Mouse (Mus musculus): ENCODE measurements around the gene Cnot6l. TPM values are rescaled to one million over a fixed set of nuclear protein-coding genes. Genes with fewer than 3 reads are reported as not detected.
A peak's percentile ranks its signal among the peaks of the same experiment; 100 is the strongest.

The Cnot6l gene
- polyA plus RNA-seq (2016; fragmentation: Nextera tagmentation; extraction: Ambion mirVana), result 16.8 and 17.6 TPM in 2 replicates

DNA sequence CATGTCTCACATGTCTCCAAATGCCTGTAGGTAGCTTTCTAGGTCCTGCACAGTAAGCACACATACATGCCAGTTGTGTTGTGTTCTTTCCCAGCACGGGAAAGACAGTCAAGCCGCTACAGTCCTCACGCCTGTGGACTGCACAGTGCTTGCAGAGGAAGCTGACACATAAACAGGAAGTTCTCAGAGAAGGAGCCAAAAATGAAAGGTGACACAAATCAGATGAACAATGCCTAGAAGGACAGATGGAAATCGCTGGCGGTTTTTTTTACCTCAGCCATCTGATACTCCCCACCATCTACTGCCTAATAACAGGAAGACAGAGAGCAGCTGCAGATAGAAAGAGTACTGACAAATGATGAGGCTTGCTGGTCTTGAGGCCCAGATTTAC is at the start of gene Cnot6l:
TSS of gene Cnot6l (minus strand) at position 151 of the 391 bp plus-strand sequence.
- Histone ChIP-seq H3K36me3 (no peaks in the 10 kb centered on the region), H3K9ac (peak within 1 kb of the TSS; percentile 70), H3K27me3 (replicated peaks) (no peaks in the 10 kb centered on the region), H3K9me3 (replicated peaks) (0 out of 2 replicates have a peak, but pooled peaks cover 3% of the 10 kb centered on the region), H3K27ac (ENCODE audit: poor library complexity, severe bottlenecking) (peak within 1 kb of the TSS; percentile 99), H3K4me1 (replicated peaks) (peaks cover 14% of the 10 kb centered on the region), H3K4me3 (peak within 1 kb of the TSS; percentile 91), H3K4me2 (peak within 1 kb of the TSS; percentile 75)
- WGBS, result 38% methylated on average over 5 of the region's 5 CpGs
- no peak for ATAC-seq (ENCODE audit: insufficient number of reproducible peaks, low FRiP score)

GRCm38 (mm10) chr5:96209916-96210583 is 46.1 kb upstream of the Cnot6l start:
- no peaks in the 10 kb centered on the region for H3K27me3 ChIP-seq (replicated peaks)
- peak; percentile 96 for ATAC-seq (ENCODE audit: insufficient number of reproducible peaks, low FRiP score)
- H3K4me3 ChIP-seq, result peak overlapping the region; percentile 83
- WGBS, result under 1% methylated on average over 35 of the region's 35 CpGs
- peak overlapping the region; percentile 81 for H3K27ac ChIP-seq (ENCODE audit: poor library complexity, severe bottlenecking)
- H3K9ac ChIP-seq, result peak overlapping the region; percentile 82
- peaks cover 11% of the 10 kb centered on the region for H3K36me3 ChIP-seq
- H3K4me1 ChIP-seq (replicated peaks), result peaks cover 9% of the 10 kb centered on the region
- H3K4me2 ChIP-seq, result peak overlapping the region; percentile 68
- no peaks in the 10 kb centered on the region for H3K9me3 ChIP-seq (replicated peaks)

- H3K36me3 ChIP-seq, result peaks cover 8% of the 10 kb centered on the region
- H3K4me1 ChIP-seq (replicated peaks), result peaks cover 9% of the 10 kb centered on the region
- 3% methylated on average over 17 of the region's 17 CpGs for WGBS
- peak within 1 kb of the TSS; percentile 82 for H3K9ac ChIP-seq
- H3K4me2 ChIP-seq, result peak within 1 kb of the TSS; percentile 68
- peak within 1 kb of the TSS; percentile 83 for H3K4me3 ChIP-seq
- H3K27me3 ChIP-seq (replicated peaks), result no peaks in the 10 kb centered on the region
- H3K27ac ChIP-seq (ENCODE audit: poor library complexity, severe bottlenecking), result peak within 1 kb of the TSS; percentile 81
- no peaks in the 10 kb centered on the region for H3K9me3 ChIP-seq (replicated peaks)
- ATAC-seq (ENCODE audit: insufficient number of reproducible peaks, low FRiP score), result peak; percentile 73
Observed at GRCm38 (mm10) chr5:96209459-96209858, 45.5 kb upstream of the Cnot6l start, which contains the start of gene Mrpl1. Mrpl1 (plus strand) TSS chr5:96209493.

GRCm38 (mm10) chr5:96208543-96208942 is 44.6 kb upstream of the Cnot6l start:
- H3K27ac ChIP-seq (ENCODE audit: poor library complexity, severe bottlenecking), result no peak overlapping the region
- H3K27me3 ChIP-seq (replicated peaks), result no peaks in the 10 kb centered on the region
- peaks cover 9% of the 10 kb centered on the region for H3K4me1 ChIP-seq (replicated peaks)
- WGBS, result 56% methylated on average over 4 of the region's 4 CpGs
- H3K36me3 ChIP-seq, result no peaks in the 10 kb centered on the region
- H3K4me3 ChIP-seq, result no peak overlapping the region
- no peak overlapping the region for H3K4me2 ChIP-seq
- ATAC-seq (ENCODE audit: insufficient number of reproducible peaks, low FRiP score), result no peak
- H3K9ac ChIP-seq, result no peak overlapping the region
- no peaks in the 10 kb centered on the region for H3K9me3 ChIP-seq (replicated peaks)

- Histone ChIP-seq H3K4me1 (replicated peaks) (peaks cover 9% of the 10 kb centered on the region), H3K4me3 (no peak overlapping the region), H3K36me3 (no peaks in the 10 kb centered on the region), H3K9me3 (replicated peaks) (no peaks in the 10 kb centered on the region), H3K9ac (no peak overlapping the region), H3K27me3 (replicated peaks) (no peaks in the 10 kb centered on the region), H3K27ac (ENCODE audit: poor library complexity, severe bottlenecking) (no peak overlapping the region), H3K4me2 (no peak overlapping the region)
- no peak for ATAC-seq (ENCODE audit: insufficient number of reproducible peaks, low FRiP score)
- 80% methylated on average over 2 of the region's 2 CpGs for WGBS
Observed at GRCm38 (mm10) chr5:96207531-96207930, 43.6 kb upstream of the Cnot6l start.

DNA sequence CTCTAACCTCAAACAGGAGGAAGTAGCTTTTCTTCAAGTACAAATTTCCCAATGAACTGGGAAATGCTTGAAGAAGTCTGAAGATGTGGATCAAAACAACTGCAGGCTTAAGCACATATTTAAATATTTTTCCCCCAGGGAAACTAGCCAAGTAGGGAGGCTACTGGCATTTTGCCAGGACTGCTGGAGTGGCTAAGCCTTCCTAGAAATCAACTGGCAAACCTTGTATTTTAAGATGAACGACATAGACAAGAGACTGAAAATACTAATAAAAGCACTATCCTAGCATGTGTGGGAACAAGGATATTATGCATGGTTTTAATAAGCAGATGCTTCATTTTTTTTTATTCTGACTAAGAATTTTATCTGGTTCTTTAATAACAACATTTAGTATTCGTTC is 42.9 kb upstream of the Cnot6l start:
- no peaks in the 10 kb centered on the region for H3K9me3 ChIP-seq (replicated peaks)
- no peak overlapping the region for H3K27ac ChIP-seq (ENCODE audit: poor library complexity, severe bottlenecking)
- no peak overlapping the region for H3K4me2 ChIP-seq
- H3K9ac ChIP-seq, result no peak overlapping the region
- WGBS, result 34% methylated on average over 2 of the region's 2 CpGs
- ATAC-seq (ENCODE audit: insufficient number of reproducible peaks, low FRiP score), result no peak
- H3K27me3 ChIP-seq (replicated peaks), result no peaks in the 10 kb centered on the region
- no peak overlapping the region for H3K4me3 ChIP-seq
- H3K36me3 ChIP-seq, result no peaks in the 10 kb centered on the region
- H3K4me1 ChIP-seq (replicated peaks), result peaks cover 9% of the 10 kb centered on the region

DNA sequence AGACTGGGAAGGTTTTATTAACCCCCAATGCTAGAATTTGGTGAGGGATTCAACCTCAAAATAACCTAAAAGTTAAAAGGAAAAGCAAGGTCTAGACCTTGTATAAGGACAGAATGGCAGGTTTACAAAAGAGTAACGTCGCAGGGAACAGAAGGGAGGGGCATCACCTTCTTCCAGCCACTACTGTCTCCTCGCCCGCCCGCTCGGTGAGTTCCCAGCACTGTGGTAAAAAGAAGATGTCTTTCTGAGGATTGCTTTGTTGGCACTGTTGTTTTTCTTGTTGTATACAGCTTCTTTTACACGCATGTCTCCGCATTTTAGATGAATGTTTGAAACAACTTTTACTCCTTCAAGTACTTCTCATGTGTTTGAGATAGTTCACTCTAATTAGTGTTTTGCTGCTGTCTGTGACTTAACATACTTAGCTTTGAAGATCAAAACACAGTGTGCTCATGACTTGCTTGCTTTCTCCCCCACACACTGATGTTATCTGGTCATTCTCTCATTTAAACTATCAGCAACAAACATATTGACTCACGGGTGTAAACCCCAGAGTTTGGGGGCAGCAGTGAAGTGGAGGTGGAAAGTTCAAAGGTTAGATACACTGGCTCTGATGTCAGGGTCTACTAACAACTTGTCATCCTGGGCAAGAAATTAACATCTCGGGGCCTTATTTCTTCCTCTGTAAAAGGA is 37.6 kb upstream of the Cnot6l start:
- Histone ChIP-seq H3K4me1 (replicated peaks) (no peaks in the 10 kb centered on the region), H3K9ac (no peak overlapping the region), H3K4me2 (no peak overlapping the region), H3K27me3 (replicated peaks) (no peaks in the 10 kb centered on the region), H3K9me3 (replicated peaks) (no peaks in the 10 kb centered on the region), H3K36me3 (no peaks in the 10 kb centered on the region), H3K4me3 (no peak overlapping the region), H3K27ac (ENCODE audit: poor library complexity, severe bottlenecking) (no peak overlapping the region)
- WGBS, result 74% methylated on average over 10 of the region's 10 CpGs
- ATAC-seq (ENCODE audit: insufficient number of reproducible peaks, low FRiP score), result no peak

DNA sequence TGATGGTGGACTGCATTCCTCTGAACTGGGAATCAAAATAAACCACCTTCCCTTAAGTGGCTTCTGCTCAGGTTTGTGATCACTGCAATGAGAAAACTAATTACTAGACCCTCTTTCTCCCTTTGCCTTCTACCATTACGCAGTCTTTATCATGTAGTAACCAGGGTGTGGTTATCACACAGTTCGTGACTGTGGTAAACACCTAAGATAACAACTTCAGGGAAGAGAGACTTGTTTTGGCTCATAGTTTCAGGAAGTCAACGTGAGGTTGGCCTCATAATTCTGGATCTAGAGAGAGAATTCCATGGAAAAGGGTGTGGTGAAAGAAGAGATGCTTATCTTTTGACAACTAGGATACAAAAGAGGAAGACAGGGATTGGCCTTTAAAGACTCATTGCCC is 36.3 kb upstream of the Cnot6l start:
- no peak for ATAC-seq (ENCODE audit: insufficient number of reproducible peaks, low FRiP score)

GRCm38 (mm10) chr5:96198271-96198670 is 34.3 kb upstream of the Cnot6l start:
- Histone ChIP-seq H3K9me3 (replicated peaks) (no peaks in the 10 kb centered on the region), H3K36me3 (no peaks in the 10 kb centered on the region), H3K27ac (ENCODE audit: poor library complexity, severe bottlenecking) (no peak overlapping the region), H3K27me3 (replicated peaks) (no peaks in the 10 kb centered on the region), H3K9ac (no peak overlapping the region), H3K4me3 (no peak overlapping the region), H3K4me1 (replicated peaks) (no peaks in the 10 kb centered on the region), H3K4me2 (no peak overlapping the region)
- WGBS, result 83% methylated on average over 6 of the region's 6 CpGs
- no peak for ATAC-seq (ENCODE audit: insufficient number of reproducible peaks, low FRiP score)

More for the DNA sequence above, 36.3 kb upstream of the Cnot6l start:
- 52% methylated on average over 3 of the region's 3 CpGs for WGBS
- Histone ChIP-seq H3K4me2 (no peak overlapping the region), H3K4me3 (no peak overlapping the region), H3K4me1 (replicated peaks) (no peaks in the 10 kb centered on the region), H3K9me3 (replicated peaks) (no peaks in the 10 kb centered on the region), H3K27ac (ENCODE audit: poor library complexity, severe bottlenecking) (no peak overlapping the region), H3K27me3 (replicated peaks) (no peaks in the 10 kb centered on the region), H3K9ac (no peak overlapping the region), H3K36me3 (no peaks in the 10 kb centered on the region)

DNA sequence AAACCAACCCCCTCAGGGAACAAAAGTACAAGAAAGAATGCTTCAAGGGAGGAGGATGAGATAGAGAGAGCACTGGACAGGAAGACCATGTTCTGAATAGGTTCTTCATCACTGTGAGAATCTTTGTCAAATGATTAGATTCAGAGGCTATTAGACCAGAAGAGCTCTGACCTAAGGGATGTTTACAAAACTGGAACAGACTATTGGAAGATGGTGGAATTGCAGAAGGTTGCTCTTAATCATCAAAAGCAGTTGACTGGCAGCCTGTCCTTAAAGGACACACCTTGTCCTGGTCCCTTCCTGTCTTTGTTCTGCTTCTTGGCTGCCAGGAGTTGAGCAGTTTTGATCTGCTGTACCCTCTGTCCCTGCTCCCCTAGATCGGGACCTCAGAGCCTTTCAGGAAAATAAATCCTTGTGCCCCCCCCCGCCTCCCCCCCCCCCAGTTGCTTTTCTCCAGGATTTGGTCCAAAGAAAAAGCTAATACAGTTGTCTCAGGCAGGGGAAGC is 32.6 kb upstream of the Cnot6l start:
- 37% methylated on average over 2 of the region's 2 CpGs for WGBS
- Histone ChIP-seq H3K4me1 (replicated peaks) (no peaks in the 10 kb centered on the region), H3K4me3 (no peak overlapping the region), H3K4me2 (no peak overlapping the region), H3K36me3 (no peaks in the 10 kb centered on the region), H3K27me3 (replicated peaks) (no peaks in the 10 kb centered on the region), H3K9me3 (replicated peaks) (no peaks in the 10 kb centered on the region), H3K9ac (no peak overlapping the region), H3K27ac (ENCODE audit: poor library complexity, severe bottlenecking) (no peak overlapping the region)
- ATAC-seq (ENCODE audit: insufficient number of reproducible peaks, low FRiP score), result no peak

DNA sequence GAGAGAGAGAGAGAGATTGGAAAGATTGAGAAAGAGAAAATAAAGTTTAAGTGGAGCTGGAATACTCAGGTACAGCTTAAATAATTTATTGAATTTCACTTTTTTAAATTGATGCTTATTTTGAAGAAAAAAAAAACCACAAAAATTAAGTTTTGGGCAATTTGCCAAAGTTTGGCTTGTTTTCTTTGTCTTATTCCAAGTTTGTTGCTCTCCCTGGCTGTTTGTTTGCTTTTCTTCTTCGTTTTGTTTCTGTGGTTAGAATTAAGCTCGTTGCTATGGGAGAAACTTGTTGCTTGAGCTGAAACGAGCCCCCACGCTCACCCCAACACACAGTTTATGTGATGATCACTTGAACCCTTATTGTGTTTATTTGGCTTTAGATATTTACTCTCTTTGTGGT is 27.3 kb upstream of the Cnot6l start:
- H3K36me3 ChIP-seq, result no peaks in the 10 kb centered on the region
- H3K9ac ChIP-seq, result no peak overlapping the region
- H3K4me2 ChIP-seq, result no peak overlapping the region
- no peak for ATAC-seq (ENCODE audit: insufficient number of reproducible peaks, low FRiP score)
- H3K9me3 ChIP-seq (replicated peaks), result no peaks in the 10 kb centered on the region
- H3K4me1 ChIP-seq (replicated peaks), result no peaks in the 10 kb centered on the region
- WGBS, result 57% methylated on average over 4 of the region's 4 CpGs
- no peaks in the 10 kb centered on the region for H3K27me3 ChIP-seq (replicated peaks)
- H3K27ac ChIP-seq (ENCODE audit: poor library complexity, severe bottlenecking), result no peak overlapping the region
- no peak overlapping the region for H3K4me3 ChIP-seq

All from heart, embryonic 12.5 days (tissue).